Mouse (Mus musculus) kidney, embryonic 15.5 days (tissue): Measurements from ENCODE around the gene Bsg. TPM values are rescaled to one million over a fixed set of nuclear protein-coding genes. Genes with fewer than 3 reads are reported as not detected.
A peak's percentile ranks its signal among the peaks of the same experiment; 100 is the strongest.
"Not testable (repeated sequence)": the region's sequence is repeated elsewhere in the genome, so short reads cannot be mapped to it uniquely, and the experiment has no call there.

ENCODE experiments used
- ATAC-seq: fragments of 200-750 bp; cut with Nextera tagmentation; replicated peaks from 2 replicates; pipeline ENCODE4 v1.8.0; 2017; ENCODE audit warnings: moderate TSS enrichment; ENCODE audit not compliant: low FRiP score
- H3K27ac ChIP-seq: fragments of 300-500 bp; sonication (generic); 2 replicates; pipeline ENCODE4 v1.5.1; 2015; ENCODE audit warnings: mild to moderate bottlenecking, inconsistent platforms
- H3K27me3 ChIP-seq: fragments of 300-500 bp; sonication (generic); 2 replicates; pipeline ENCODE4 v1.6.1; 2015; ENCODE audit warnings: inconsistent platforms
- H3K36me3 ChIP-seq: fragments of 300-500 bp; sonication (generic); 2 replicates; pipeline ENCODE4 v1.6.1; 2015; ENCODE audit warnings: inconsistent platforms
- H3K4me1 ChIP-seq: fragments of 300-500 bp; sonication (generic); 2 replicates; pipeline ENCODE4 v1.6.1; 2015; ENCODE audit warnings: inconsistent platforms
- H3K4me2 ChIP-seq: fragments of 300-500 bp; sonication (generic); 2 replicates; pipeline ENCODE4 v1.6.1; 2015; ENCODE audit warnings: moderate library complexity, mild to moderate bottlenecking, inconsistent platforms
- H3K4me3 ChIP-seq: fragments of 300-500 bp; sonication (generic); replicated peaks from 2 replicates; pipeline ENCODE4 v1.5.1; 2015; ENCODE audit warnings: mild to moderate bottlenecking, inconsistent platforms
- H3K9ac ChIP-seq: fragments of 300-500 bp; sonication (generic); 2 replicates; pipeline ENCODE4 v1.6.1; 2015; ENCODE audit warnings: mild to moderate bottlenecking, inconsistent platforms
- H3K9me3 ChIP-seq: fragments of 300-500 bp; sonication (generic); replicated peaks from 2 replicates; pipeline ENCODE4 v1.6.1; 2016; ENCODE audit warnings: inconsistent platforms
- WGBS: fragments of 180-500 bp; shearing (Covaris S2); methylation state at CpG from one replicate; pipeline ENCODE4 v1.1.7; 2015; ENCODE audit warnings: mixed read lengths; 5-methylcytosine and 5-hydroxymethylcytosine counted together
- polyA plus RNA-seq: library from polyadenylated mRNA; unstranded; fragments of >200 nt; fragmentation: Nextera tagmentation; extraction: Ambion mirVana; gene quantifications from 2 replicates; pipeline ENCODE4 v1.2.1, GENCODE M21; 2015

Bsg gene
- polyA plus RNA-seq, 1 experiment from 2014 or later, result 925 TPM

GRCm38 (mm10) chr10:79697916-79698315 is 6.4 kb upstream of the Bsg start:
- Histone ChIP-seq H3K9me3 (no peaks in the 10 kb centered on the region), H3K4me1 (peaks cover 29% of the 10 kb centered on the region), H3K4me2 (no peak overlapping the region), H3K36me3 (no peaks in the 10 kb centered on the region), H3K27ac (no peak overlapping the region), H3K4me3 (no peak overlapping the region), H3K27me3 (no peaks in the 10 kb centered on the region), H3K9ac (no peak overlapping the region)
- WGBS, result 65% methylated on average over 6 of the region's 6 CpGs
- no peak for ATAC-seq

GRCm38 (mm10) chr10:79698459-79698858 is 5.8 kb upstream of the Bsg start:
- Histone ChIP-seq H3K27me3 (no peaks in the 10 kb centered on the region), H3K4me1 (peaks cover 29% of the 10 kb centered on the region), H3K9ac (no peak overlapping the region), H3K4me3 (no peak overlapping the region), H3K9me3 (no peaks in the 10 kb centered on the region), H3K36me3 (no peaks in the 10 kb centered on the region), H3K27ac (no peak overlapping the region), H3K4me2 (no peak overlapping the region)
- WGBS, result 95% methylated on average over 6 of the region's 6 CpGs
- no peak for ATAC-seq

- H3K4me3 ChIP-seq, result no peak overlapping the region
- ATAC-seq, result no peak
- peaks cover 37% of the 10 kb centered on the region for H3K4me1 ChIP-seq
- no peak overlapping the region for H3K9ac ChIP-seq
- H3K27me3 ChIP-seq, result no peaks in the 10 kb centered on the region
- no peaks in the 10 kb centered on the region for H3K36me3 ChIP-seq
- peak overlapping the region; percentile 68 for H3K27ac ChIP-seq
- no peak overlapping the region for H3K4me2 ChIP-seq
- no peaks in the 10 kb centered on the region for H3K9me3 ChIP-seq
- WGBS, result 45% methylated on average over 7 of the region's 7 CpGs
Observed at GRCm38 (mm10) chr10:79700676-79701075, 3.6 kb upstream of the Bsg start.

DNA sequence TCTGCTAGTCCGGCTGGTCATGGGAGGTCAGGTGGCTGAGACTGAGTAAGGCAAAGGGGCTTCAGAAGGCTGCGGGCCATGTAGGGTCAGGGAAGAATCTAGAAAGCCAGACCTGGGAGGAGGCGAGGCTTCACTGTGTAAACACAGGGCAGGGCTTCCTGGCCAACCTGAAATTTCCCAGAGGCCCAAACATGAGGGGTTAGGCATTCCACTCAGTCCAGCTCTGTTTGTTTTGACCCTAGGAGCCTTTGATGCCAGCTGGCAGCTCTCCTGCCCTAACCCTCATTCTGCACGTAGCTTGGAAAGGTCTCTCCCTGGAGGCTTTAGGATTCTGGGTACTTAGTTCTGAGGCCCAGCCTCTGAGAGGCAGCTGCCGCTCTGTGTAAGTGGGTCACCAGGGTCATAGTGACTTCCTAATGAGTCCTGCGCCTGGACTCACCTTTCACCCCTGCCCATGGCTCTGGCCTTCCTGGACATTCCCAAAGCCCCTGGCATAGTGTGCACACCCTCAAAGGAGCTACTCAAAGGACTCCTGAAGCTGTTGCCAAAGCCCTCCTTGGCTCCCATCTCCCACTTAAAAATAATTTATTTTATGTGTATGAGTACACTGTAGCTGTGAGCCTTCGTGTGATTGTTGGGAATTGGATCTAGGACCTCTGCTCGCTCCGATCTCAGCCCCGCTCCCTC is 2.7 kb upstream of the Bsg start:
- Histone ChIP-seq H3K4me1 (peaks cover 37% of the 10 kb centered on the region), H3K36me3 (peaks cover 5% of the 10 kb centered on the region; the same call in 1 of the 2 replicates), H3K4me2 (no peak overlapping the region), H3K9me3 (no peaks in the 10 kb centered on the region), H3K4me3 (no peak overlapping the region), H3K27ac (peak overlapping the region; percentile 68), H3K27me3 (no peaks in the 10 kb centered on the region), H3K9ac (no peak overlapping the region)
- no peak for ATAC-seq
- 47% methylated on average over 10 of the region's 10 CpGs for WGBS

- H3K4me3 ChIP-seq, H3K9ac ChIP-seq, H3K27me3 ChIP-seq, H3K9me3 ChIP-seq, H3K27ac ChIP-seq, ATAC-seq, H3K4me2 ChIP-seq: not testable (repeated sequence)
- peaks cover 17% of the 10 kb centered on the region for H3K36me3 ChIP-seq
- 90% methylated on average over 4 of the region's 4 CpGs for WGBS
- H3K4me1 ChIP-seq, result peaks cover 47% of the 10 kb centered on the region
Observed at GRCm38 (mm10) chr10:79702970-79703369, 1.3 kb upstream of the Bsg start.

- ATAC-seq, result no peak
- 81% methylated on average over 10 of the region's 10 CpGs for WGBS
- H3K4me2 ChIP-seq, result peak overlapping the region; percentile 86
- H3K27me3 ChIP-seq, result no peaks in the 10 kb centered on the region
- H3K9me3 ChIP-seq, result no peaks in the 10 kb centered on the region
- H3K27ac ChIP-seq, result peak overlapping the region; percentile 67
- H3K4me3 ChIP-seq, result peak overlapping the region; percentile 82
- H3K9ac ChIP-seq, result peak overlapping the region; percentile 43; the same call in 1 of the 2 replicates
- peaks cover 47% of the 10 kb centered on the region for H3K4me1 ChIP-seq
- peaks cover 21% of the 10 kb centered on the region for H3K36me3 ChIP-seq
Observed at GRCm38 (mm10) chr10:79703541-79703940, 750 bp upstream of the Bsg start.

- Histone ChIP-seq H3K27me3 (no peaks in the 10 kb centered on the region), H3K4me3 (peak overlapping the region; percentile 82), H3K27ac (peak overlapping the region; percentile 87; the same call in 1 of the 2 replicates), H3K9ac (peak overlapping the region; percentile 91), H3K4me2 (peak overlapping the region; percentile 86), H3K4me1 (peaks cover 51% of the 10 kb centered on the region), H3K36me3 (peaks cover 35% of the 10 kb centered on the region), H3K9me3 (no peaks in the 10 kb centered on the region)
- WGBS, result 4% methylated on average over 10 of the region's 10 CpGs
- no peak for ATAC-seq
Observed at GRCm38 (mm10) chr10:79704970-79705360, 674 bp downstream of the Bsg start.

GRCm38 (mm10) chr10:79705951-79706350 is 1.7 kb downstream of the Bsg start:
- H3K9ac ChIP-seq, result peak overlapping the region; percentile 91; the same call in 1 of the 2 replicates
- H3K27me3 ChIP-seq, result no peaks in the 10 kb centered on the region
- H3K4me1 ChIP-seq, result peaks cover 47% of the 10 kb centered on the region
- peak overlapping the region; percentile 82 for H3K4me3 ChIP-seq
- WGBS, result 89% methylated on average over 5 of the region's 5 CpGs
- no peak overlapping the region for H3K27ac ChIP-seq
- peaks cover 45% of the 10 kb centered on the region for H3K36me3 ChIP-seq
- H3K4me2 ChIP-seq, result peak overlapping the region; percentile 86
- H3K9me3 ChIP-seq, result no peaks in the 10 kb centered on the region
- ATAC-seq, result no peak

DNA sequence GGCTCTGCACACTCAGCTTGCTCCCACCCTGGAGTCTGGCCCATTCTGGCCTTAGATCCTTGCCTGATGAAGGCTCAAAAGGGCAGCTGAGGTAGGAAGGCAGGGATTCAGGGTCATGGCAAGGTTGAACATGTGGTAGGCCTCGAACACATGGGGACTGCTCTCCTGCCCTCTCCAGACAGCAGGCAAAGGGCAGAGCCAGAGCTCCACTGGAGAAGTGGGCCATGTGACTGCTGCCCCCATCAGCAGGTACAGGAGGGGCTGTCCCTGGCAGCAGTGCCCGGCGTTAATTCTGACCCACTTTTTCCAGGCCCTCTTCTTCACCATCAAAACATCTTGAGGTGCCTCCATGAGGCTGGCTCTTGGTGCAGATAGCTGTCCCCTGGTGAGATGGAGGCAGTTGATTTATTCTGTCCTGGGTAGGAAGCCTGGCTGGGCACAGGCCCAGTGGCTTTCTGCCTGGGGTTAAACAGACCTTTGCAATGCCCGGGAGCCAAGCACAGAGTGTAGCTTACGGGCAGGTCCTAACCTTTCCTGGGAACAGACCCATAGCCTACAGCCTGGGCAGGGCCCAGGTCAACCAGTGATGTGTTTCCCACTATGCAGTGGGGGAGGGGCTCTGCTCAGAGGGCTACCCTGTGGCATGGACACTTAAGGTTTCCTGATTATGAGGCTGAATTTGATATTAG is 2.3 kb downstream of the Bsg start:
- no peak for ATAC-seq
- Histone ChIP-seq H3K4me1 (peaks cover 41% of the 10 kb centered on the region), H3K4me3 (peak overlapping the region; percentile 82), H3K9ac (peak overlapping the region; percentile 91; the same call in 1 of the 2 replicates), H3K4me2 (peak overlapping the region; percentile 86), H3K27me3 (no peaks in the 10 kb centered on the region), H3K9me3 (no peaks in the 10 kb centered on the region), H3K27ac (no peak overlapping the region), H3K36me3 (peaks cover 51% of the 10 kb centered on the region)
- WGBS, result 71% methylated on average over 5 of the region's 5 CpGs

- ATAC-seq, result no peak
- Histone ChIP-seq H3K4me1 (peaks cover 39% of the 10 kb centered on the region), H3K27ac (no peak overlapping the region), H3K9ac (0 out of 2 replicates have a peak overlapping the region, but pooled peaks have one; percentile 11), H3K4me2 (no peak overlapping the region), H3K4me3 (no peak overlapping the region), H3K36me3 (peaks cover 57% of the 10 kb centered on the region), H3K9me3 (no peaks in the 10 kb centered on the region), H3K27me3 (no peaks in the 10 kb centered on the region)
- WGBS, result 90% methylated on average over 1 of the region's 1 CpGs
Observed at GRCm38 (mm10) chr10:79707162-79707561, 2.9 kb downstream of the Bsg start.

DNA sequence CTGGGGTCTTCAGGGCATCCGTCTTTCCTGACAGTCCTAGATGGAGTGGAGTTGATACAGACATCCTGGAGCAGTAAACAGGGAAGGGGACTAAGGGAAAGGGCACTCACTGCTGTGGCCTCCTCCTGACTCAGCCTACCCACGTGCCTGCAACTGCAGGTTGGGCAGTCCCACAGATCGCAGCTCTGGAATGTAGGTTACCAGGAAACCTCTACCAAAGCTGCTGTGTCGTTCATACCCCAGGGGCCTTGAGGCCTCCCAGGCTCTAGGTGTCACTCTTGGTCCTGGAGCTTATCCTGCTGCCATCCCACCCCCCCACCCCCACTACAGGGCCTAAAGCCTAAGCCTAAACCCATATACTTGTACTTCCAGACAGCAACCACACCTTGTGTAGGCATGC is 3.5 kb downstream of the Bsg start:
- Histone ChIP-seq H3K4me1 (peaks cover 39% of the 10 kb centered on the region), H3K4me2 (no peak overlapping the region), H3K36me3 (peaks cover 58% of the 10 kb centered on the region), H3K27ac (no peak overlapping the region), H3K9ac (0 out of 2 replicates have a peak overlapping the region, but pooled peaks have one; percentile 11), H3K27me3 (no peaks in the 10 kb centered on the region), H3K9me3 (no peaks in the 10 kb centered on the region), H3K4me3 (no peak overlapping the region)
- no peak for ATAC-seq
- 68% methylated on average over 4 of the region's 4 CpGs for WGBS

GRCm38 (mm10) chr10:79708668-79709067 is 4.4 kb downstream of the Bsg start:
- Histone ChIP-seq H3K36me3 (peaks cover 58% of the 10 kb centered on the region), H3K4me2 (no peak overlapping the region), H3K9ac (no peak overlapping the region), H3K4me1 (peaks cover 37% of the 10 kb centered on the region), H3K9me3 (no peaks in the 10 kb centered on the region), H3K4me3 (no peak overlapping the region), H3K27ac (no peak overlapping the region), H3K27me3 (no peaks in the 10 kb centered on the region)
- 90% methylated on average over 21 of the region's 21 CpGs for WGBS
- no peak for ATAC-seq
